Mouse (Mus musculus) liver, embryonic 16.5 days (tissue): ENCODE results near the gene Cntnap2. TPM values are rescaled to one million over a fixed set of nuclear protein-coding genes. Genes with fewer than 3 reads are reported as not detected.

ENCODE experiments used
- ATAC-seq: fragments of 200-750 bp; cut with Nextera tagmentation; 2 replicates; pipeline ENCODE4 v1.8.0; 2017; ENCODE audit warnings: low read depth, mild to moderate bottlenecking, moderate number of reproducible peaks, moderate library complexity
- H3K27ac ChIP-seq: fragments of 300-500 bp; sonication (generic); 2 replicates; pipeline ENCODE4 v1.5.1; 2014; ENCODE audit warnings: mild to moderate bottlenecking, low read length
- H3K27me3 ChIP-seq: fragments of 300-500 bp; sonication (generic); 2 replicates; pipeline ENCODE4 v1.6.1; 2014; ENCODE audit warnings: low read depth, low read length, mixed read lengths; ENCODE audit not compliant: control insufficient read depth, insufficient read depth
- H3K36me3 ChIP-seq: fragments of 300-500 bp; sonication (generic); 2 replicates; pipeline ENCODE4 v1.6.1; 2014; ENCODE audit warnings: mild to moderate bottlenecking; ENCODE audit not compliant: control insufficient read depth, insufficient read depth
- H3K4me1 ChIP-seq: fragments of 300-500 bp; sonication (generic); 2 replicates; pipeline ENCODE4 v1.6.1; 2014; ENCODE audit warnings: low read depth, low read length, mixed read lengths; ENCODE audit not compliant: control insufficient read depth
- H3K4me2 ChIP-seq: fragments of 300-500 bp; sonication (generic); 2 replicates; pipeline ENCODE4 v1.6.1; 2014; ENCODE audit warnings: low read depth, low read length, mixed read lengths
- H3K4me3 ChIP-seq: fragments of 300-500 bp; sonication (generic); 2 replicates; pipeline ENCODE4 v1.5.1; 2014; ENCODE audit warnings: low read depth, mild to moderate bottlenecking, low read length
- H3K9ac ChIP-seq: fragments of 300-500 bp; sonication (generic); 2 replicates; pipeline ENCODE4 v1.6.1; 2014; ENCODE audit warnings: low read depth, low read length
- H3K9me3 ChIP-seq: fragments of 300-500 bp; sonication (generic); replicated peaks from 2 replicates; pipeline ENCODE4 v1.6.1; 2016; ENCODE audit warnings: low read length; ENCODE audit not compliant: control insufficient read depth
- WGBS: fragments of 180-500 bp; shearing (Covaris S2); extraction: QIAGEN DNeasy Blood & Tissue Kit; methylation state at CpG from one replicate; pipeline ENCODE4 v1.1.7; 2014; ENCODE audit not compliant: insufficient replicate concordance; 5-methylcytosine and 5-hydroxymethylcytosine counted together
- polyA plus RNA-seq: library from polyadenylated mRNA; unstranded; fragments of >200 nt; fragmentation: Nextera tagmentation; extraction: Ambion mirVana; gene quantifications from 2 replicates; pipeline ENCODE4 v1.2.1, GENCODE M21; 2015

Gene Cntnap2
- polyA plus RNA-seq, 1 experiment from 2014 or later = 0.19 TPM

GRCm38 (mm10) chr6:45991086-45991485 is 931.9 kb downstream of the Cntnap2 start:
- Histone ChIP-seq H3K36me3 (no peaks in the 10 kb centered on the region), H3K4me3 (no peak overlapping the region), H3K4me2 (no peak overlapping the region), H3K4me1 (no peaks in the 10 kb centered on the region), H3K27me3 (no peaks in the 10 kb centered on the region), H3K9me3 (no peaks in the 10 kb centered on the region), H3K27ac (no peak overlapping the region), H3K9ac (no peak overlapping the region)
- WGBS = 76% methylated on average over 1 of the region's 1 CpGs
- ATAC-seq = no peak

GRCm38 (mm10) chr6:46022515-46023143 is 963.5 kb downstream of the Cntnap2 start:
- Histone ChIP-seq H3K4me3 (no peak overlapping the region), H3K36me3 (no peaks in the 10 kb centered on the region), H3K27ac (no peak overlapping the region), H3K4me1 (no peaks in the 10 kb centered on the region), H3K9me3 (no peaks in the 10 kb centered on the region), H3K27me3 (no peaks in the 10 kb centered on the region), H3K9ac (no peak overlapping the region), H3K4me2 (no peak overlapping the region)
- WGBS = 49% methylated on average over 2 of the region's 2 CpGs
- ATAC-seq = no peak

DNA sequence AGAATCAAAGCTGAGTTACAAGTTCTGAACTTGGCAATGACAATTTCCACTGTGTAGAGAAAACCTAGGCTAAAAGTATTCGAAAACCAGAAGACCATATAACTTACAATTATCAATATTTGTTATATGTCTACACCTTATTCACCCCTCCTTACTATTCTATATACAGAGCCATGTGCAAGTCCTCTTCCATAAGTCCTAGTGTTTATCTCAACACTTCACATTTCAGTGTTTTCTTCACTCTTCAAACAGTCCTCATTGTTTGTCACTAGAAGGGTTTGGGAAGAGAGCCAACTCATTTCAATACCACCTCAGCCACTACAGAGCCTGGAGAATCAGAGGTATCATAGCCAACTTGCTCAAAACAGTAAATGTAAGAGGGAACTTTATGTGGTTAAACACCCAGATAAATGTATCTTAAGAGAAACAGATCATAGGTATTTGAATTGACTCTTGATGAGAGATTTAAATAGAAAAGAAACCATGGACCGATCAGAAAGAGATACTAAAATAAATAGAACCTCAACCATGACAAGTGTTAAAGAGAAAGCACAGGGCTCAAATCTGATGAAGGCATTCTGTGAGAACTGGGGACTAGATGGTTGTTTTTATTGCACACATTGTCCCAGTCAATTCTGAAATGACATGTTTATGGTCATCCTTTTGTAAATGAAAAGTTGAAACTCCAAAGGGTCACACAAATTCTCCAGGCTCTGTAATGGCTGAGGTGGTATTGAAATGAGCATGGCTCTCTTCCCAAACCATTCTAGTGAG is 972.9 kb downstream of the Cntnap2 start:
- no peak for ATAC-seq
- no peaks in the 10 kb centered on the region for H3K36me3 ChIP-seq
- H3K4me3 ChIP-seq = no peak overlapping the region
- no peaks in the 10 kb centered on the region for H3K9me3 ChIP-seq
- WGBS = 53% methylated on average over 2 of the region's 2 CpGs
- no peaks in the 10 kb centered on the region for H3K4me1 ChIP-seq
- no peak overlapping the region for H3K27ac ChIP-seq
- H3K27me3 ChIP-seq = no peaks in the 10 kb centered on the region
- no peak overlapping the region for H3K9ac ChIP-seq
- H3K4me2 ChIP-seq = no peak overlapping the region

- Histone ChIP-seq H3K9ac (no peak overlapping the region), H3K27me3 (no peaks in the 10 kb centered on the region), H3K4me2 (no peak overlapping the region), H3K9me3 (no peaks in the 10 kb centered on the region), H3K4me1 (no peaks in the 10 kb centered on the region), H3K27ac (no peak overlapping the region), H3K4me3 (no peak overlapping the region), H3K36me3 (no peaks in the 10 kb centered on the region)
- WGBS = 45% methylated on average over 2 of the region's 2 CpGs
- no peak for ATAC-seq
Observed at GRCm38 (mm10) chr6:46033108-46033507, 974.0 kb downstream of the Cntnap2 start.

DNA sequence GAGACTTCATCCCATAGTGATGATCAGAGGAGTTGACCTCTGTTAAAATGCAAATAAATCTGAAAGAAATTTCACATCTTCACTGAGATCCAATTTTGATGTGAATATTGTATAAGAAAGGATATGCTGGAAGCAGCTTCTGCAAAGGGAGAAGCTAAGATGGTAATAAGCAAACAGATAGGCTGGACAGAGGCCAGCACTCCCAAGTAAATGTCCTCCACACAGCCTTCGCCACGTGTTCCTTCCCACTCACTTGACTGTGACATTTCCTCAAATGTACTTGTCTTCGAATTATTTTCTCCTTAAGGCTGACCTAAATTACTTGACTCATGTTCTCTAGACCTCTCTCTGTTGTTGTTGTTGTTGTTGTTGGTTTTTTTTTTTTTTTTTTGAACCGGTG is 981.5 kb downstream of the Cntnap2 start:
- H3K9ac ChIP-seq = no peak overlapping the region
- no peaks in the 10 kb centered on the region for H3K36me3 ChIP-seq
- no peak for ATAC-seq
- no peaks in the 10 kb centered on the region for H3K9me3 ChIP-seq
- H3K27me3 ChIP-seq = no peaks in the 10 kb centered on the region
- H3K4me3 ChIP-seq = no peak overlapping the region
- no peak overlapping the region for H3K4me2 ChIP-seq
- 65% methylated on average over 4 of the region's 4 CpGs for WGBS
- no peak overlapping the region for H3K27ac ChIP-seq
- H3K4me1 ChIP-seq = no peaks in the 10 kb centered on the region

DNA sequence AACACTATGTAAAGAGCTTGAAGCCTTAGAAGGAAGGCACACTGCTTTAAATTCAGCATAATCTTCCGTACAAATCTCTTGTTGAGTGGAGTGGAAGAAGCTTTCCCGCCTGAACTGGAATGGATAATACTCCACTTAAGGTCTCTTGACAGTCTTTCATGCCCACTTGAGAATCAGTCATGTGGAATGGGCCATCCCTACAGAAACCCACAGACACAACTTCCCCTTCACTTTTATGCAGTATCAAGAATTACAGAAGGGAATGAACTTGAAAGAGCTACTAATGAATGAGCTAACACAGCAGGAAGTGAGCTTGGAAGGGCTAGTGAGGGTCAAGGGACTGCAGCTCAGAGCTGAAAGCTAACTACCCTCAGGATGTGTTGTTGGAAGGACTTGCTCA is 1021.1 kb downstream of the Cntnap2 start:
- no peak for ATAC-seq
- no peak overlapping the region for H3K4me3 ChIP-seq
- WGBS = 62% methylated on average over 2 of the region's 2 CpGs
- no peaks in the 10 kb centered on the region for H3K4me1 ChIP-seq
- no peak overlapping the region for H3K4me2 ChIP-seq
- H3K36me3 ChIP-seq = no peaks in the 10 kb centered on the region
- no peaks in the 10 kb centered on the region for H3K27me3 ChIP-seq
- H3K9me3 ChIP-seq = no peaks in the 10 kb centered on the region
- no peak overlapping the region for H3K27ac ChIP-seq
- H3K9ac ChIP-seq = no peak overlapping the region

GRCm38 (mm10) chr6:46081432-46081831 is 1022.3 kb downstream of the Cntnap2 start:
- Histone ChIP-seq H3K9ac (no peak overlapping the region), H3K9me3 (no peaks in the 10 kb centered on the region), H3K4me1 (no peaks in the 10 kb centered on the region), H3K36me3 (no peaks in the 10 kb centered on the region), H3K4me3 (no peak overlapping the region), H3K27ac (no peak overlapping the region), H3K27me3 (no peaks in the 10 kb centered on the region), H3K4me2 (no peak overlapping the region)
- ATAC-seq = no peak

DNA sequence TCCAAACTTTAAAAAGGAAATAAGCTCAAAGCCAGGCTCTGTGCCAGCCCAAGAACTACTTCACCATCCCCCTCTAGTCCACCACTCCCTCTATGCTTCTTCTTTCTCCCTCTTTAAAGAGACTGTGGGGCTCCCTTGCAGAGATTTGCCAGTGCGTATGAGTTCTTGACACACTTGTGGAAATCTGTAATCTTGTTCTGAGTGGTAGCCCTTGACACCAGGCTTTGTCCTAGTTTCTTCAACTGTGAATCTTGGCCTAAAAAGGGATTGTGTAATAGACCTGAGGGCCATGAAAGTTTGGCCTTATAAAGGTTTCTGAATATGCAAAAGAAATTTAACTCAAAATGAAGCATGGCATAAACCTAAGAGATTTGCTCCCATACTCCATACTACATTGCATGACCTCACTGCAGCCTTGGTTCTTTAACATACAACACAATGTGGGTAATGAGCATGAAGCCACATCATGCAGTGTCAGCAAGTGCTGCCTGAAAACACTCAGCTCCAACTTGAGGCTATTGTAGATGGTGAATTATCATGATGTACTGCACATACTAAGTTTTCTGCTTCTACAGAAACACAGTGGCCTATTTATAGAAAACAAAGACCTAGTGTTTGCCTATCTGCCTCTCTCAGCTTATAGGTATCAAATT is 1084.2 kb downstream of the Cntnap2 start:
- Histone ChIP-seq H3K4me3 (no peak overlapping the region), H3K4me2 (no peak overlapping the region), H3K9ac (no peak overlapping the region), H3K4me1 (no peaks in the 10 kb centered on the region), H3K27ac (no peak overlapping the region), H3K36me3 (no peaks in the 10 kb centered on the region), H3K9me3 (no peaks in the 10 kb centered on the region), H3K27me3 (no peaks in the 10 kb centered on the region)
- ATAC-seq = no peak
- 64% methylated on average over 1 of the region's 1 CpGs for WGBS

DNA sequence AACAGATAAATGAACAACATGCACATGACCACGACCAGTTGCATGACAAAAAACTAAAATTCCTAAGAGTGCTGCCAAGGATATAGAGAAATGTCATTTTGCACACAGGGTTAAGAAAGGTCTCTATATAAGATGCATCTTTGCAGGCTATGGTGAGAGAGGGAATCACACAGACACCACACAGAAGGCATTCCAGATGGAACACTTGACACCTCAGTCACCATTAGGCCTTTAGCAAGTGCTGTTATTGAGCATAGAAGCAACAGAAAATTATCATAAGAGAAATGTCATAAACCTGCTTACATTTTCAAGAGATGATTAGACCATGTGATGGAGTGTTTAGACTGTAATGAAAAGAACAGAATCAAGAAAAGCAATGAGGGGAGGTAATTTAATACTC is 1107.7 kb downstream of the Cntnap2 start:
- H3K4me1 ChIP-seq = no peaks in the 10 kb centered on the region
- no peaks in the 10 kb centered on the region for H3K27me3 ChIP-seq
- no peak overlapping the region for H3K9ac ChIP-seq
- H3K27ac ChIP-seq = no peak overlapping the region
- no peak for ATAC-seq
- no peak overlapping the region for H3K4me2 ChIP-seq
- no peaks in the 10 kb centered on the region for H3K36me3 ChIP-seq
- H3K4me3 ChIP-seq = no peak overlapping the region
- 45% methylated on average over 1 of the region's 1 CpGs for WGBS
- no peaks in the 10 kb centered on the region for H3K9me3 ChIP-seq
